Mouse (Mus musculus) adrenal gland, postnatal 0 days (tissue): ENCODE data around the gene Gorasp1. TPM values are rescaled to one million over a fixed set of nuclear protein-coding genes. Genes with fewer than 3 reads are reported as not detected.

ENCODE experiments used
- polyA plus RNA-seq: library from polyadenylated mRNA; unstranded; fragments of >200 nt; fragmentation: Nextera tagmentation; extraction: Ambion mirVana; gene quantifications from 2 replicates; pipeline ENCODE4 v1.2.1, GENCODE M21; 2015

The Gorasp1 gene
- polyA plus RNA-seq, result 14.1 and 22.8 TPM in 2 replicates

DNA sequence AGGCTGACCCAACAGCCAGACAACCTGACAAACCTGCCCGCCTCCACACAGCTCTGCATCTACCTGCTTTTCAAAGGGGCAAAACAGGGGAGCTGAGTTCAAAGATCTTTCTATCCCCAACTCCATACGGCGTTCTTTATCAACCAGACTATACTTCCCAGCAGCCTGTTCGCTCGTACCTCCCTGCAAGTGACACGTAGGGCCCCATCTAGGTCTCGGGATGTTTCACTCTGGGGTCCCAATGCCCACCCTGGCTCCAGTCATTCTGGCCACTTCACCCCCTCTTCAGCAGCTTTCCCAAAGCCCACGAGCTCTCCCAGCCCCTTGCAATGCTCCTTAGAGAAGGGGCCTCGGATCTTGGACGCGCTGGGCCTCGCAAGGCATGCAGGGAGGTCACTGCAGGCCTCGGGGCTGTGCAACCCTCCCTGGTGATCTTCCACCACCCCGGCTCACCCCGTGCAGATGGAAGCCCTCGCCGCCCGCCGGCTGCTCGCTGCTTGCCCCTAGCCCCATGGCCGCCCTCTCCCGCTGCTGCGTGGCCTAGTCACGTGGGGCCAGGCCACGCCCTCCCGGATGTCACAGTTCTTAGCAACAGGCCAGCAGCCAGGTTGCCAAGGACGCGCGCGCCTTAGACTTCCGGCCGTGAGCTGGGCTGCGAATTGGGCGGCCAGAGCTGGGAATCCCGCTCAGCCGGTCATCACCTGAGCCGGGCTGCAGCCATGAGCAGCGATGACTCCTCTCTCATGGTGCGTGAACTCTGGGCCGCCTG is at the start of gene Gorasp1, which contains the start of gene Ttc21a:
Gorasp1 (minus strand) TSS at position 561 of the 769 bp plus-strand sequence.
Ttc21a (plus strand) TSS at position 602 of the 769 bp plus-strand sequence.

DNA sequence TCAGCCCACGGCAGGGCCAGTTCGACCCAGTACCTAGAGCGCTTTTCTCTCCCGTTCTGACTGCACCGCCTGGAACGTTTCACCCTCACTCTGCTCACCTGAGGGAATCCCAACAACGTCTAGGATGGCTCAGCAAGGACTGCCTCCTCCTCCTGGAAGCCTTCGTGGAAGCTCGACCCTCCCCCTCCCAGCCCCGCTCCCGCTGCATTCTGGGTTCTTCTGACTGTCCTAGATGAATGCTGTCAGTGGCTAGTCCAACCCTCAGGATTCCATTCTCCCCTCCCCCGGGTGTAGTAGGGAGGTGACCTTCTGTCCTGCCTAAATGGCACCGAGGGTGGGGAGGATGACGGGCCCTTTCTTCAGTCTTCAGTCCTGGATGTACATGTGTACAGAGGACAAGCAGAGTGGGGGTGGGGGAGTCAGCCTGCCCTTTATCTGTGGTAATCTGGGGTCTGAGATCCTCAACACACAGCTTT is 47.2 kb upstream of the Gorasp1 start, which contains the start of gene Csrnp1:
Csrnp1 (minus strand) TSS at position 123 of the 476 bp plus-strand sequence.

GRCm38 (mm10) chr9:119894339-119895009 is 42.9 kb downstream of the Gorasp1 start, which contains the start of gene Wdr48:
Wdr48 (plus strand) TSS chr9:119894878.

Other genes with a start within 250 kb of the Gorasp1 start
- 0.12 and 0.16 TPM in 2 replicates for gene Scn10a, start 218.2 kb downstream of the Gorasp1 start, polyA plus RNA-seq
- gene Scn11a, start 112.1 kb downstream of the Gorasp1 start, polyA plus RNA-seq, result 0.03 TPM in 2 replicates
- 24.1 and 28.8 TPM in 2 replicates for gene Wdr48, start 42.7 kb downstream of the Gorasp1 start, polyA plus RNA-seq
- 0.06 and 0.15 TPM in 2 replicates for gene Ttc21a, start within 50 bp of the Gorasp1 start, polyA plus RNA-seq
- 5.6 and 6.1 TPM in 2 replicates for gene Csrnp1, start 47.1 kb upstream of the Gorasp1 start, polyA plus RNA-seq
- 0.09 and 0.35 TPM in 2 replicates for gene Xirp1, start 86.0 kb upstream of the Gorasp1 start, polyA plus RNA-seq
- 8.9 and 9.1 TPM in 2 replicates for gene Cx3cr1, start 132.3 kb upstream of the Gorasp1 start, polyA plus RNA-seq
- 0.11 TPM in 1 of 2 replicates, not detected in the other for gene Ccr8, start 154.5 kb upstream of the Gorasp1 start, polyA plus RNA-seq
- 21.4 and 29.7 TPM in 2 replicates for gene Slc25a38, start 172.8 kb upstream of the Gorasp1 start, polyA plus RNA-seq
- 921 and 1,056 TPM in 2 replicates for gene Rpsa, start 190.1 kb upstream of the Gorasp1 start, polyA plus RNA-seq
- gene Mobp, start 212.1 kb upstream of the Gorasp1 start, polyA plus RNA-seq, result 0.12 and 0.14 TPM in 2 replicates